Mouse (Mus musculus): Measurements from ENCODE around the gene Zfp992. TPM values are rescaled to one million over a fixed set of nuclear protein-coding genes. Genes with fewer than 3 reads are reported as not detected.
"Not testable (repeated sequence)": the region's sequence is repeated elsewhere in the genome, so short reads cannot be mapped to it uniquely, and the experiment has no call there.

The Zfp992 gene
- total RNA-seq, 2 experiments from 2014 or later, result 2.5 to 2.8 TPM

- H3K27ac ChIP-seq; H3K4me3 ChIP-seq; DNase-seq (ENCODE audit: low spot score in 2 of 2): not testable (repeated sequence)
- TF ChIP-seq CTCF (conservative IDR thresholded peaks at IDR 0.05), result peak; percentile 39
Measured at GRCm38 (mm10) chr4:146483571-146484280, 34.9 kb downstream of the Zfp992 start.

GRCm38 (mm10) chr4:146484676-146485075, 35.9 kb downstream of the Zfp992 start:
- H3K27ac ChIP-seq; H3K4me3 ChIP-seq; DNase-seq (ENCODE audit: low spot score in 2 of 2): not testable (repeated sequence)

- not testable (repeated sequence) for H3K27ac ChIP-seq; DNase-seq (ENCODE audit: low spot score in 2 of 2); H3K4me3 ChIP-seq
Measured at GRCm38 (mm10) chr4:146485183-146485939, 36.5 kb downstream of the Zfp992 start.

- DNase-seq (ENCODE audit: low spot score in 2 of 2); H3K4me3 ChIP-seq; H3K27ac ChIP-seq: not testable (repeated sequence)
Measured at GRCm38 (mm10) chr4:146486753-146487152, 37.9 kb downstream of the Zfp992 start.

GRCm38 (mm10) chr4:146489196-146489595, 40.4 kb downstream of the Zfp992 start:
- H3K4me3 ChIP-seq; H3K27ac ChIP-seq; DNase-seq (ENCODE audit: low spot score in 2 of 2): not testable (repeated sequence)

- not testable (repeated sequence) for H3K4me3 ChIP-seq; H3K27ac ChIP-seq; DNase-seq (ENCODE audit: low spot score in 2 of 2)
Measured at GRCm38 (mm10) chr4:146491993-146492392, 43.2 kb downstream of the Zfp992 start.

- no peak overlapping the region for H3K27ac ChIP-seq
- DNase-seq (ENCODE audit: low spot score in 2 of 2), result no peak
- no peak for TF ChIP-seq CTCF (conservative IDR thresholded peaks at IDR 0.05)
- no peak overlapping the region for H3K4me3 ChIP-seq
Measured at GRCm38 (mm10) chr4:146492439-146492838, 43.6 kb downstream of the Zfp992 start.

GRCm38 (mm10) chr4:146492851-146493250, 44.0 kb downstream of the Zfp992 start:
- TF ChIP-seq CTCF (conservative IDR thresholded peaks at IDR 0.05), result no peak
- Histone ChIP-seq H3K4me3 (no peak overlapping the region), H3K27ac (no peak overlapping the region)
- no peak for DNase-seq (ENCODE audit: low spot score in 2 of 2)

GRCm38 (mm10) chr4:146493319-146493907, 44.6 kb downstream of the Zfp992 start:
- not testable (repeated sequence) for DNase-seq (ENCODE audit: low spot score in 2 of 2); H3K27ac ChIP-seq; H3K4me3 ChIP-seq

- no peak for DNase-seq (ENCODE audit: low spot score in 2 of 2)
- H3K4me3 ChIP-seq, result no peak overlapping the region
- TF ChIP-seq CTCF (conservative IDR thresholded peaks at IDR 0.05), result no peak
- no peak overlapping the region for H3K27ac ChIP-seq
Measured at GRCm38 (mm10) chr4:146494980-146495379, 46.2 kb downstream of the Zfp992 start.

GRCm38 (mm10) chr4:146497695-146498275, 49.0 kb downstream of the Zfp992 start:
- H3K27ac ChIP-seq; DNase-seq (ENCODE audit: low spot score in 2 of 2); H3K4me3 ChIP-seq: not testable (repeated sequence)

GRCm38 (mm10) chr4:146501727-146502126, 52.9 kb downstream of the Zfp992 start, which contains the start of gene Zfp981:
Gene Zfp981 (plus strand): TSS chr4:146502027.
- H3K27ac ChIP-seq; H3K4me3 ChIP-seq; DNase-seq (ENCODE audit: low spot score in 2 of 2): not testable (repeated sequence)

GRCm38 (mm10) chr4:146509029-146509428, 60.2 kb downstream of the Zfp992 start:
- not testable (repeated sequence) for H3K27ac ChIP-seq; DNase-seq (ENCODE audit: low spot score in 2 of 2)

GRCm38 (mm10) chr4:146511871-146512270, 63.0 kb downstream of the Zfp992 start:
- H3K4me3 ChIP-seq; H3K27ac ChIP-seq; DNase-seq (ENCODE audit: low spot score in 2 of 2): not testable (repeated sequence)

More at GRCm38 (mm10) chr4:146509029-146509428, 60.2 kb downstream of the Zfp992 start:
- H3K4me3 ChIP-seq, result not testable (repeated sequence)

All from layer of hippocampus, adult 2 months (tissue).